In genomic region chr1:159231781-159232571, GRCm38 (mm10) we compare ENCODE assay signal across 8 mouse cellular contexts. TPM values are rescaled to one million over a fixed set of nuclear protein-coding genes. Genes with fewer than 3 reads are reported as not detected.
A peak's percentile ranks its signal among the peaks of the same experiment; 100 is the strongest.
DNase-seq lines count a peak whose midpoint lies in the region; ATAC-seq and TF ChIP-seq lines count a peak whose summit lies in the region.
"Not testable (repeated sequence)": the region's sequence is repeated elsewhere in the genome, so short reads cannot be mapped to it uniquely, and the experiment has no call there.

TSS of gene Cop1 (plus strand) at chr1:159232320.

- not testable (repeated sequence) for TF ChIP-seq EP300 in ES-Bruce4 (IDR thresholded peaks at IDR 0.05; ENCODE audit: insufficient read depth, low read depth, low read length)

- H3K4me3 ChIP-seq in ES-Bruce4 (ENCODE audit: low read depth, low read length) = peak within 1 kb of the TSS; percentile 88
- H3K4me3 ChIP-seq in forebrain, embryonic 14.5 days (ENCODE audit: low read depth, low read length) = peak within 1 kb of the TSS; percentile 68
- H3K4me3 ChIP-seq in neural tube, embryonic 15.5 days (replicated peaks) = peak within 1 kb of the TSS; percentile 72

- intact Hi-C loops in heart, postnatal 14 days (cut with DNase I) = not testable (repeated sequence)

- peak within 1 kb of the TSS; percentile 78 for H3K4me2 ChIP-seq in forebrain, embryonic 14.5 days (ENCODE audit: low read length)
- peak within 1 kb of the TSS; percentile 75 for H3K4me2 ChIP-seq in neural tube, embryonic 15.5 days

- H3K4me1 ChIP-seq in ES-Bruce4 (ENCODE audit: control insufficient read depth, insufficient read depth, low read length) = not testable (repeated sequence)
- H3K4me1 ChIP-seq in forebrain, embryonic 14.5 days (ENCODE audit: control insufficient read depth, insufficient read depth, low read length) = peaks cover 18% of the 10 kb centered on the region
- H3K4me1 ChIP-seq in neural tube, embryonic 15.5 days = peaks cover 28% of the 10 kb centered on the region

- peak within 1 kb of the TSS; percentile 67 for H3K9ac ChIP-seq in ES-Bruce4 (ENCODE audit: low read depth, poor library complexity, severe bottlenecking)
- peak within 1 kb of the TSS; percentile 82 for H3K9ac ChIP-seq in forebrain, embryonic 14.5 days (ENCODE audit: low read length)
- peak within 1 kb of the TSS; percentile 82 for H3K9ac ChIP-seq in neural tube, embryonic 15.5 days (replicated peaks)

- peak; percentile 96 for DNase-seq in forebrain, embryonic 14.5 days (ENCODE audit: low spot score)
- peak; percentile 95 to 96 for DNase-seq in heart, postnatal 14 days
- peak; percentile 92 for DNase-seq in layer of hippocampus, adult 11-12 months (ENCODE audit: low spot score)
- DNase-seq in lung, adult 18-20 months = peak; percentile 89 to 91
- peak; percentile 92 for DNase-seq in testis, postnatal 14 days (ENCODE audit: low spot score)

- peak; percentile 41 for TF ChIP-seq POLR2A in ES-Bruce4 (IDR thresholded peaks at IDR 0.05; ENCODE audit: insufficient read depth, low read length)

- not testable (repeated sequence) for H3K9me3 ChIP-seq in ES-Bruce4 (replicated peaks; ENCODE audit: control insufficient read depth, insufficient read depth, low read length, poor library complexity, severe bottlenecking); forebrain, embryonic 14.5 days (replicated peaks; ENCODE audit: control insufficient read depth, low read length); neural tube, embryonic 15.5 days (replicated peaks)

- H3K27me3 ChIP-seq in ES-Bruce4 (ENCODE audit: control insufficient read depth, insufficient read depth, low read length, poor library complexity, severe bottlenecking); forebrain, embryonic 14.5 days (replicated peaks; ENCODE audit: control insufficient read depth, insufficient read depth, low read length); neural tube, embryonic 15.5 days (replicated peaks): not testable (repeated sequence)

- WGBS in forebrain, embryonic 14.5 days = under 1% methylated on average over 74 of the region's 97 CpGs
- WGBS in neural tube, embryonic 15.5 days = under 1% methylated on average over 72 of the region's 97 CpGs

- peak; percentile 96 for ATAC-seq in cerebellum, adult (ENCODE audit: insufficient number of reproducible peaks, low FRiP score, low TSS enrichment)
- peak; percentile 97 for ATAC-seq in forebrain, embryonic 14.5 days
- ATAC-seq in neural tube, embryonic 15.5 days (ENCODE audit: low FRiP score) = peak; percentile 97

- H3K36me3 ChIP-seq in ES-Bruce4 (ENCODE audit: control insufficient read depth, insufficient read depth, low read length, poor library complexity, severe bottlenecking); forebrain, embryonic 14.5 days (ENCODE audit: control insufficient read depth, insufficient read depth, low read length); neural tube, embryonic 15.5 days: not testable (repeated sequence)

- H3K27ac ChIP-seq in ES-Bruce4 (ENCODE audit: insufficient read depth, low read length) = peak within 1 kb of the TSS; percentile 58; the same call in 1 of the 2 replicates
- peak within 1 kb of the TSS; percentile 95 for H3K27ac ChIP-seq in forebrain, embryonic 14.5 days (ENCODE audit: low read depth, low read length)
- peak within 1 kb of the TSS; percentile 99 for H3K27ac ChIP-seq in neural tube, embryonic 15.5 days (replicated peaks)

- TF ChIP-seq CTCF in ES-Bruce4 (IDR thresholded peaks at IDR 0.05; ENCODE audit: low read depth, low read length) = not testable (repeated sequence)

RNA-seq across cellular contexts. Expression of gene Cop1, which starts in this region (rescaled TPM):
- polyA plus RNA-seq in ES-Bruce4 (2011; ENCODE audit: insufficient read depth, insufficient read length, low read depth, missing spikeins) = 116 and 120 TPM in 2 replicates
- 34.0 and 34.6 TPM in 2 replicates for polyA plus RNA-seq in forebrain, embryonic 14.5 days (2014; fragmentation: Nextera tagmentation; extraction: Ambion mirVana)
- 100 to 1,000 TPM; 123 to 124 TPM for total RNA-seq in heart, postnatal 14 days (2021)
- polyA plus RNA-seq in neural tube, embryonic 15.5 days (2015; fragmentation: Nextera tagmentation; extraction: Ambion mirVana) = 41.9 and 82.9 TPM in 2 replicates

Comparison
In these comparisons a context has a peak if more than half of its experiments do, and no peak if none do; other contexts are left out.
1. Peak in every context shown above with its lines: DNase-seq, ATAC-seq, H3K4me3 ChIP-seq and H3K27ac ChIP-seq.